Mouse (Mus musculus) limb, embryonic 10.5 days (tissue): ENCODE measurements around the gene Hs3st1. TPM values are rescaled to one million over a fixed set of nuclear protein-coding genes. Genes with fewer than 3 reads are reported as not detected.
A peak's percentile ranks its signal among the peaks of the same experiment; 100 is the strongest.

ENCODE experiments used
- DNase-seq: peaks from one replicate; pipeline ENCODE4 v3.0.0-alpha.2; 2017; ENCODE audit warnings: low spot score
- H3K27ac ChIP-seq: fragments of 300-500 bp; sonication (generic); 2 replicates; pipeline ENCODE4 v1.5.1; 2016; ENCODE audit warnings: mild to moderate bottlenecking
- H3K27me3 ChIP-seq: fragments of 300-500 bp; sonication (generic); 2 replicates; pipeline ENCODE4 v1.6.1; 2016; ENCODE audit warnings: low read depth, mild to moderate bottlenecking; ENCODE audit not compliant: poor library complexity, severe bottlenecking
- H3K36me3 ChIP-seq: fragments of 300-500 bp; sonication (generic); 2 replicates; pipeline ENCODE4 v1.6.1; 2016; ENCODE audit warnings: mild to moderate bottlenecking, moderate library complexity
- H3K4me1 ChIP-seq: fragments of 300-500 bp; sonication (generic); 2 replicates; pipeline ENCODE4 v1.6.1; 2016
- H3K4me3 ChIP-seq: fragments of 300-500 bp; sonication (generic); 2 replicates; pipeline ENCODE4 v1.5.1; 2016; ENCODE audit warnings: mild to moderate bottlenecking, moderate library complexity
- H3K9me3 ChIP-seq: fragments of 300-500 bp; sonication (generic); replicated peaks from 2 replicates; pipeline ENCODE4 v1.6.1; 2016; ENCODE audit warnings: mild to moderate bottlenecking
- WGBS: fragments of 180-500 bp; shearing (Covaris S2); methylation state at CpG from one replicate; pipeline ENCODE4 v1.1.7; 2016; 5-methylcytosine and 5-hydroxymethylcytosine counted together
- polyA plus RNA-seq: library from polyadenylated mRNA; unstranded; fragments of >200 nt; fragmentation: Nextera tagmentation; extraction: Ambion mirVana; gene quantifications from 2 replicates; pipeline ENCODE4 v1.2.1, GENCODE M21; 2016

Hs3st1 gene
- polyA plus RNA-seq, 1 experiment from 2014 or later = 3.4 TPM

GRCm38 (mm10) chr5:39637874-39638273 lies 117.4 kb downstream of the Hs3st1 start:
- H3K27ac ChIP-seq = no peak overlapping the region
- WGBS = 82% methylated on average over 6 of the region's 6 CpGs
- no peaks in the 10 kb centered on the region; the same call in 1 of the 2 replicates for H3K4me1 ChIP-seq
- no peak for DNase-seq
- H3K36me3 ChIP-seq = no peaks in the 10 kb centered on the region
- H3K4me3 ChIP-seq = no peak overlapping the region
- no peaks in the 10 kb centered on the region for H3K9me3 ChIP-seq
- H3K27me3 ChIP-seq = peaks cover 21% of the 10 kb centered on the region

GRCm38 (mm10) chr5:39636090-39636489 lies 119.2 kb downstream of the Hs3st1 start:
- Histone ChIP-seq H3K27me3 (peaks cover 3% of the 10 kb centered on the region; the same call in 1 of the 2 replicates), H3K4me3 (no peak overlapping the region), H3K27ac (no peak overlapping the region), H3K9me3 (no peaks in the 10 kb centered on the region), H3K4me1 (no peaks in the 10 kb centered on the region), H3K36me3 (no peaks in the 10 kb centered on the region)
- WGBS = 96% methylated on average over 3 of the region's 3 CpGs
- DNase-seq = no peak

GRCm38 (mm10) chr5:39634300-39635047 lies 120.8 kb downstream of the Hs3st1 start:
- H3K27ac ChIP-seq = no peak overlapping the region
- H3K9me3 ChIP-seq = no peaks in the 10 kb centered on the region
- 93% methylated on average over 8 of the region's 8 CpGs for WGBS
- DNase-seq = no peak
- no peaks in the 10 kb centered on the region for H3K27me3 ChIP-seq
- H3K36me3 ChIP-seq = no peaks in the 10 kb centered on the region
- H3K4me1 ChIP-seq = no peaks in the 10 kb centered on the region
- no peak overlapping the region for H3K4me3 ChIP-seq

GRCm38 (mm10) chr5:39633206-39633605 lies 122.1 kb downstream of the Hs3st1 start:
- Histone ChIP-seq H3K4me3 (no peak overlapping the region), H3K4me1 (no peaks in the 10 kb centered on the region), H3K27ac (no peak overlapping the region), H3K36me3 (no peaks in the 10 kb centered on the region), H3K27me3 (no peaks in the 10 kb centered on the region), H3K9me3 (no peaks in the 10 kb centered on the region)
- 65% methylated on average over 1 of the region's 1 CpGs for WGBS
- DNase-seq = no peak

GRCm38 (mm10) chr5:39630841-39631240 lies 124.4 kb downstream of the Hs3st1 start:
- no peaks in the 10 kb centered on the region for H3K9me3 ChIP-seq
- H3K27ac ChIP-seq = no peak overlapping the region
- no peak for DNase-seq
- no peaks in the 10 kb centered on the region for H3K36me3 ChIP-seq
- WGBS = 94% methylated on average over 5 of the region's 5 CpGs
- H3K27me3 ChIP-seq = no peaks in the 10 kb centered on the region
- no peak overlapping the region for H3K4me3 ChIP-seq
- H3K4me1 ChIP-seq = no peaks in the 10 kb centered on the region

GRCm38 (mm10) chr5:39625037-39625473 lies 130.2 kb downstream of the Hs3st1 start:
- no peak overlapping the region for H3K27ac ChIP-seq
- 72% methylated on average over 8 of the region's 8 CpGs for WGBS
- no peaks in the 10 kb centered on the region for H3K27me3 ChIP-seq
- H3K36me3 ChIP-seq = no peaks in the 10 kb centered on the region
- H3K9me3 ChIP-seq = no peaks in the 10 kb centered on the region
- peaks cover 39% of the 10 kb centered on the region for H3K4me1 ChIP-seq
- no peak for DNase-seq
- H3K4me3 ChIP-seq = no peak overlapping the region

GRCm38 (mm10) chr5:39624218-39624590 lies 131.1 kb downstream of the Hs3st1 start:
- 74% methylated on average over 4 of the region's 4 CpGs for WGBS
- 0 out of 2 replicates have a peak overlapping the region, but pooled peaks have one; percentile 25 for H3K27ac ChIP-seq

GRCm38 (mm10) chr5:39623304-39624217 lies 131.7 kb downstream of the Hs3st1 start:
- H3K4me1 ChIP-seq = peaks cover 39% of the 10 kb centered on the region
- H3K36me3 ChIP-seq = no peaks in the 10 kb centered on the region
- no peak overlapping the region for H3K4me3 ChIP-seq
- no peaks in the 10 kb centered on the region for H3K27me3 ChIP-seq
- 0 out of 2 replicates have a peak overlapping the region, but pooled peaks have one; percentile 25 for H3K27ac ChIP-seq
- no peak for DNase-seq
- no peaks in the 10 kb centered on the region for H3K9me3 ChIP-seq
- WGBS = 71% methylated on average over 13 of the region's 13 CpGs

More at GRCm38 (mm10) chr5:39624218-39624590, 131.1 kb downstream of the Hs3st1 start:
- peaks cover 39% of the 10 kb centered on the region for H3K4me1 ChIP-seq
- no peaks in the 10 kb centered on the region for H3K9me3 ChIP-seq
- DNase-seq = no peak
- H3K4me3 ChIP-seq = no peak overlapping the region
- no peaks in the 10 kb centered on the region for H3K27me3 ChIP-seq
- no peaks in the 10 kb centered on the region for H3K36me3 ChIP-seq

- DNase-seq = no peak
- Histone ChIP-seq H3K36me3 (no peaks in the 10 kb centered on the region), H3K27me3 (no peaks in the 10 kb centered on the region), H3K9me3 (no peaks in the 10 kb centered on the region), H3K27ac (no peak overlapping the region), H3K4me3 (no peak overlapping the region), H3K4me1 (peaks cover 37% of the 10 kb centered on the region)
- WGBS = 89% methylated on average over 3 of the region's 3 CpGs
Measured at GRCm38 (mm10) chr5:39620206-39620866, 134.9 kb downstream of the Hs3st1 start.

GRCm38 (mm10) chr5:39617354-39617977 lies 137.8 kb downstream of the Hs3st1 start:
- Histone ChIP-seq H3K27ac (no peak overlapping the region), H3K4me1 (peaks cover 13% of the 10 kb centered on the region), H3K4me3 (no peak overlapping the region), H3K36me3 (no peaks in the 10 kb centered on the region), H3K9me3 (no peaks in the 10 kb centered on the region), H3K27me3 (no peaks in the 10 kb centered on the region)
- WGBS = 90% methylated on average over 2 of the region's 2 CpGs
- DNase-seq = no peak

- WGBS = 92% methylated on average over 7 of the region's 7 CpGs
- no peak for DNase-seq
- H3K9me3 ChIP-seq = no peaks in the 10 kb centered on the region
- H3K4me3 ChIP-seq = no peak overlapping the region
- H3K27ac ChIP-seq = no peak overlapping the region
- no peaks in the 10 kb centered on the region for H3K36me3 ChIP-seq
- peaks cover 1% of the 10 kb centered on the region; the same call in 1 of the 2 replicates for H3K4me1 ChIP-seq
- no peaks in the 10 kb centered on the region for H3K27me3 ChIP-seq
Measured at GRCm38 (mm10) chr5:39615202-39615601, 140.1 kb downstream of the Hs3st1 start.

GRCm38 (mm10) chr5:39613534-39613933 lies 141.7 kb downstream of the Hs3st1 start:
- DNase-seq = no peak
- Histone ChIP-seq H3K27ac (no peak overlapping the region), H3K4me1 (no peaks in the 10 kb centered on the region), H3K27me3 (no peaks in the 10 kb centered on the region), H3K9me3 (no peaks in the 10 kb centered on the region), H3K36me3 (no peaks in the 10 kb centered on the region), H3K4me3 (no peak overlapping the region)
- 93% methylated on average over 2 of the region's 2 CpGs for WGBS
